Mouse (Mus musculus): ENCODE results near the gene Ttc32. TPM values are rescaled to one million over a fixed set of nuclear protein-coding genes. Genes with fewer than 3 reads are reported as not detected.
"Not testable (repeated sequence)": the region's sequence is repeated elsewhere in the genome, so short reads cannot be mapped to it uniquely, and the experiment has no call there.

The Ttc32 gene
- 1 to 10 TPM; 3.2 to 3.6 TPM for total RNA-seq (2021)

DNA sequence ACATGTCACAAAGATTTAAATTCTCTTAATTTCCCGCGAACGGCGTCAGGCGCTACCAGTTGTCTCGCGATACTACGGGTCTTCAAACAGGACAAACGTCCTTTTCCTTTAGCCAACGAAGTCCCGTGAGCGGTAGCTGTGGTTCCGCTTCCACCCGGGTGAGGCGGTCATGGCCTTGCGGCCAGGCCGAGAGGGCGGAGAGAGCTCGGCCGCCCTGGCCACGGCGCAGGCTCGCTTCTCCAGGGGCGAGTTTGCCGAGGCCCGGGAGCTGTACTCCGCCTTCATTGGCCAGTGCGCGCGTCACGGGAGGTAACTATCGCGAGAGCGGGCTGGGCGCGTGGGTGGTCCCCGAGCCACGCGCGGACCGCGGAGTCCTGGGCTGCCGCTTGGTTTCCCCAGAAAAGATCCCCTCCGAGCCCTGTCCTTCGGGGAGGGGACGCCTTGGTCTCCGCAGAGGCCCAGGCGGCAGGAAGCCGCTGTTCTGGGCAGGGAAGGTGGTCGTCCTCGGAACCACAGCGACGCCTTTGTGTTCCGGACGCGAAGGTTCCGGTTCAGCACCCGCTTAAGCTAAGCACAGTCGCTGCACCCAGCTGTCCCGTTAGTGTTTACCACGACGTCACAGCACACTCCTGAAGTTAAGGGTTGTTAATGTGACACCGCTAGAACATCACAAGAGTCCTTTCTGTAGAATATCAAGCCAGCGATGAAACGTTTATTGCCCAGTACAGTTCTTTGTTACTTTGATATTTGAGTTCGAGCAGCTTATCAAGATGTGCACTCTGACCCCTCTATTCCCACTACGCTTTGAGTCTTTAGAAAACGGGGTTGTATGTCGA is at the start of gene Ttc32:
Gene Ttc32 (plus strand): TSS at position 110 of the 836 bp plus-strand sequence.
- intact Hi-C loops (cut with DNase I), result no loop called here
- peak; percentile 95 for DNase-seq

DNA sequence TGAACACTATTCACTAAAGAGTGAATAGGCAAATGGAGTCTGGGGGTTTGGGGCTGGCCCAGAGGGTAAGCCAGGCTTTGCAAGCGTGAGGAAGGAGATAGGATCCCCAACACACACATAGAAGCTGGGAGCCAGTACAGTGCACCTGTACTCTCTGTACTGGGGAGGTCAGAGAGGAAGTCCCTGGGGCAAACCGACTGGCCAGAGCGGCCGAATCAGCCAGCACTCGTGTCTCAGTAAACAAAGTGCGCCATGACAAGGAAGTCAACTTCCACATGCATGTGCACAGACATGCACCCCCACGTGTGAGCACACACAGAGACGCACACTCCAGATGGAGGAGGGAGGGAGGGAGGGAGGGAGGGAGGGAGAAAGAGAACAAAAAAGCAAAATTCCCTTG is 36.6 kb upstream of the Ttc32 start:
- no peak for DNase-seq
- intact Hi-C loops (cut with DNase I), result loop anchor here (10.0 kb wide), 1 partner anchor 238 kb away; no protein-coding TSS in a partner anchor

DNA sequence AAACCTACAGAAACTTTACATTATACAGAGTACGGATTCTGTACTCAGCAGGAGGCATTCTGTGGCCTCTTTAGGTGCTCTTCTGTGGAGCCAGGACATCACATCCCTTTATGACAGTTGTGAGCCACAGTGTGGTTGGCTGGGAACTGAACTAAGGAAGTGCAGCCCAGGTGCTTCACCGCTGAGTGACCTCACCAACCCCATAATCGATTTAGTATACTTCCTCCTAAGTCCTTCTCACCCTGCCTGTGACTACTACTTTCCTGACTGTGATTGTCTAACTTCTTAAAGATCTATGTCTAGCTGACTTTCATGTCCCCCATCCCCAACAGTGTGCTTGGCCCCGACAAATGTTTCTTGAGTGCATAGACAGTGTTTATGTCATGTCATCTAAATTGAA is 31.5 kb upstream of the Ttc32 start:
- DNase-seq, result no peak

DNA sequence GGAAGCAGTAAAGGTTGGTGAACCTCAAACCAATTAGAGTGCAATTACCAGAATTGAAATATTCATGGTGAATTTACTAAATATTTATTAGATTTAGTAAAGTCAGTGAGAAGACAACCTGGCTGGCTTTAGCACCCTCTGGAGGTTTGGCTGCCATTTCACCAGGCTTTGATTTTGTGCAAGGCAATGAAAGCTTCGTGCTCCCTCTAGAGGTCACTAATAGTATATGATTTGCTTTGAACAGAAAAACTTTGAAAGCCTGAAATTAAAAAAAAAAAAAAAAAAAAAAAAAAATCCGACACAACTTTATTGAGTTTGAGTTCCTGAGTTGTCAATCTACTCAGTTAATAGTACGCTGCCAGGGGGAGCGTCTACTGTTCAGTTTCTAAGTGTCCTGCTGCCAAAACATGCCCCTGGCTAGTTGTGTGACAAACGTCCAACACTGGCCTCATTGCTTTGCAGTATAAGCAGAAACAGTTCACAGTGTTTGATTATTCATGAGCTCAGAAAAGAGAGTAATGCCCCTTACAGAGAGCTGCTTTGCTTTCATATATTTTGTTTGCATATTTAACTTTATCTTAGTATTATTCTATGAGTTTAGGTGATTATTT is 27.7 kb upstream of the Ttc32 start:
- intact Hi-C loops (cut with DNase I), result loop anchor here (5.0 to 10.0 kb wide), 2 partner anchors 115 to 277 kb away; no protein-coding TSS in a partner anchor
- DNase-seq, result peak; percentile 61

More for the DNA sequence above, 31.5 kb upstream of the Ttc32 start:
- intact Hi-C loops (cut with DNase I), result loop anchor here (10.0 kb wide), 1 partner anchor 244 kb away; no protein-coding TSS in a partner anchor

DNA sequence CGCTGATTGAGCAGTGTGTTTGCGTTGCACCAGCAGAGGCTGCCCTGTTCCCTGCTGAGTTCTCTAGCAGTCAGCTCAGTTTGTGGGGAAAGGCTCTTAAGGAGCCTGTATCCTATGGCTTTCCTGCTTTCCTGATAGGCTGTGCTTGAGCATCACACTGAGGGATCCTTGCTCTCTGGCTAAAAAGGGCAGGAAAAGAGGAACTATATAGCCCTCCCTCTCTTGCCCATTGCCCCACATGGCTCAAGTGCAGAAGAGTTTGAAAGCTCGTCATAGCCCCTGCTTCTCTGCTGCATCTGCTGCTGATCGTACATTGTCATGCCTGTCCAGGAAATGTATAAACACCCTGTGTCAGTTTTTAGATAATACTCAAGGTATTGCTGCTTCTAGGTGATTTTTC is 22.7 kb upstream of the Ttc32 start:
- DNase-seq, result no peak
- intact Hi-C loops (cut with DNase I), result loop anchor here (10.0 kb wide), 1 partner anchor 282 kb away; no protein-coding TSS in a partner anchor

DNA sequence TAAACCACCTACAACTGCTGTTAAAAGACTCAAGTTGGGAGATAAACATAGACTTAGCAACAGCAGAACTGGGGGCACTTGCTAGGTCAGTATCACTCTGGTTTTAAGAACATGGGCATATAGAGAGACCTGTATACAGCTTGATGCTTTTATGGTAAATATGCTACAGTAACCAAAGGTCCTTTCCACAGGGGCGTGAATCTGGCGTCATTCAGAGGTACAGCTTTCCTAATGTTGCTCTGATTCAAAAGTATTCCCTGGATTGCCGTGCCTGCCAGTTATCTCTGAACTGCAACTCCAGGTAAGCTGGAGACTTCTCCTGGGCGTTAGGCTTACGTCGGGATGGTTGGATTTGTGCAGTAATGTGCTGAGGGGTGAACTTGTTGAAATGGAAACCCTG is 22.0 kb upstream of the Ttc32 start:
- intact Hi-C loops (cut with DNase I), result loop anchor here (10.0 kb wide), 1 partner anchor 283 kb away; no protein-coding TSS in a partner anchor
- DNase-seq, result no peak

DNA sequence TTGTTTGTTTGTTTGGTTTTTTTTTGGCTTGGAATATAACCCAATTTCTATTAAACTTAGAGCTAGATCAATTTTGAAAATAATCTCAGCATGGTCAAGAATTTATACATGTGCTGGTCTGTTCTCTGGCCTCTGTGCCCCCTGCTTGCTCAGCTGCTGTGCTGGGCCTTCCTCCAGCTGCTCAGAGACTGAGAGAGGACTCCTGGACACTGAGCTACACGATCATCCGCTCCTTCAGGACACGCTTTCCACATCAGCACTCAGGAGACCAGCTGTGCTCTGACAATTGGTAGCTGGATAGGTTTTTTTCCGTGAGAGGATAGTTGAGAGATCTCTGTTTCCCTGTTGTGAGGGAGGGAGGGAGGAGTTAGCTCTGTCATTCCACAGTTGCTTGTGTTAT is 19.5 kb upstream of the Ttc32 start:
- no peak for DNase-seq
- intact Hi-C loops (cut with DNase I), result no loop called here

DNA sequence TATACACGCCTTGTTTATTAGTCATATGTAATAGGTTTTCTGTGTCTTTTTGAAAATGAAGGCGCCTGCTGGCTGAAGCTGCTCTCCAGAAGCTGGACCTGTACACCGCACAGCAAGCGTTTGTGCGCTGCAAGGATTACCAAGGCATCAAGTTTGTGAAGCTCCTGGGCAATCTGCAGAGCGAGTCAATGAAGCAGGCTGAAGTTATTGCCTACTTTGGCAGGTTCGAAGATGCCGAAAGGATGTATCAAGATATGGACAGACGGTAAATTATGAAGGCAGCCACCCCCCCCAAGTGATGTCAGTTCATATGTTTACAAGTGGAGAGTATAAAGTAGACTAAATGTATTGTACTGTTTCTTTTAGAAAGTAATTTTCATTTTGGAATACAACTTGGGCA is 13.4 kb upstream of the Ttc32 start:
- DNase-seq, result no peak
- intact Hi-C loops (cut with DNase I), result no loop called here

DNA sequence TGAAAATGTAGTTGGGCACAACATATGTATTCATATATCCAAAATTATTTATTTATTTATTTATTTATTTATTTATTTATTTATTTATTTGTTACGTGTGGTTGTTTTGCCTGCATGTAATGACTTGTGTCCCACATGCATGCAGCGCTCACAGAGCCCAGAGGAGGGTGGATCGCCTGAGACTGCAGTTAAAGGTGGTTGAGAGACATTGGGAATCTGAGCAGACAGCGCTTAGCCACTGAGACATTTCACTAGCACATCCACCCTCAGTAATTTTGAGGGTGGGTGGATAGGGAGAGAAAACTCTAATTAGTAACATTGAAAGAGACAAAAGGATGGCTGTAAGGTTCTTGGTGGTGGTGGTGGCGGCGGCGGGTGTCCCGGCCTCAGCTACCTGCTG is 9.4 kb upstream of the Ttc32 start:
- intact Hi-C loops (cut with DNase I), result no loop called here

DNA sequence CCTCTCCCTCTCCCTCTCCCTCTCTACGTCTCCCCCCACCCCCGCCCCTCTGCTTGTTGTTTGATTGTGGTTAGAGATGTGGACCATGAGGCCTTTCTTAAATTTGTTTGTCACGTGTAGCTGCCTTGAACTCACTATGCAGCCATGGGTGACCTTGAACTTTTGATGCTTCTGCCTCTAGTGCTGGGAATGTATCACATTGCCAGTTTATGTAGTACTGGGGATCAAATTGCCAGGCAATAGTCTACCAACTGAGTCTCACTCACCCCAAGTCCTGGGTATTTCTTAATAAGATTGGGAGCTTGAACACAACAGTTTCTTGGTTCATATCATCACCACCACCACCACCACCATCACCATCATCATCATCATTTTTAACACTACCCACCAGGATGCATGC is 8.8 kb upstream of the Ttc32 start:
- DNase-seq, result no peak
- intact Hi-C loops (cut with DNase I), result no loop called here

More for the DNA sequence above, 9.4 kb upstream of the Ttc32 start:
- no peak for DNase-seq

DNA sequence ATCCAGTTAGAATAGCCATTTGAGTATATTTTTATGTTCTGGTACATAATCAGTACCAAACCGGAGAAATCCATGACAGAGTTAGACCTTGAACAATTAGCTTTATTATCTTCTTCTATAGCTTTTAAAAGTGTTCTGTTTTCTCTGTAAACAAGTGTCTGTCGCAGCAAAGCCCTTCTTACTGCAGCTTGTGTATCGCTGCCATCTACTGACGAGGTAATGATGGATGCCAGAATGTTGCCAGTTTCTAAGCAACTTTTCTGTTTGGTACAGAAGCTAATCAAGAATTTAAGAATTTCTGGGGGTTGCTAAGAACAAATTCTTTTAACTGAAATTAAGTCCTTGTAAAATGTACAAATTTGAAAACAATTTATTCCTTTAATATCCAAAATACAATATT is 6.8 kb upstream of the Ttc32 start:
- intact Hi-C loops (cut with DNase I), result no loop called here
- no peak for DNase-seq

DNA sequence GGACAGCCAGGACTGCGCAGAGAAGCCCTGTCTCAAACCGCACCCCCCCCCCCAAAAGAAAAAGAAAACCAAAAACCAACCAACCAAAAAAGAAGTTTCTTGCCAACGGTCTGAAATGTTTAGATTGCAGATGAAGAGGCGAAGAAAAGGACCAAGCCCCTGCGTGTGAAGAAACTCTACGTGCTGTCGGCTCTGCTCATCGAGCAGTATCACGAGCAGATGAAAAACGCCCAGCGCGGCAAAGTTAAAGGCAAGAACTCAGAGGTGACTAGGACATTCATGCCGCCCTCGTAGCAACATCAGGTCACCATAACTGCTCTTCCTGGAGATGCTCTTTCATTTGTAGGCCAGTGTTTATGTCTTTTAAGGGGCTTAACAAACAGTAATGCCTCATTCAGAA is 5.7 kb upstream of the Ttc32 start:
- intact Hi-C loops (cut with DNase I), result no loop called here
- no peak for DNase-seq

DNA sequence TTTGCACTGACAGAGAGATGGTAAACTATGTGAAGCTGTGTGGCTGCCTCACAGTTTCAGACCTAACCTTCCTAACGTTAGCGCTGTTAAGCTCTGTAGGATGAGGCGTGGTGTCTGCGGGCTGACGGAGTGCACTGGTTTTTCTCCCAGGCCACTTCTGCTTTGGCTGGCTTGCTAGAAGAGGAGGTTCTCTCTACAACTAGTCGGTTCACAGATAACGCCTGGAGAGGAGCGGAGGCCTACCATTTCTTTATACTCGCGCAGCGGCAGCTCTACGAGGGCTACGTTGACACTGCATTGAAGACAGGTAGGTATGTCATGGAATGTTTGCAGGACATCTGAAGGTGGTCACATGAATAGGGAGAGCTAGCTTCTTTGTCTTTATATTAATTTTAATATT is 5.1 kb upstream of the Ttc32 start:
- no peak for DNase-seq
- intact Hi-C loops (cut with DNase I), result no loop called here

DNA sequence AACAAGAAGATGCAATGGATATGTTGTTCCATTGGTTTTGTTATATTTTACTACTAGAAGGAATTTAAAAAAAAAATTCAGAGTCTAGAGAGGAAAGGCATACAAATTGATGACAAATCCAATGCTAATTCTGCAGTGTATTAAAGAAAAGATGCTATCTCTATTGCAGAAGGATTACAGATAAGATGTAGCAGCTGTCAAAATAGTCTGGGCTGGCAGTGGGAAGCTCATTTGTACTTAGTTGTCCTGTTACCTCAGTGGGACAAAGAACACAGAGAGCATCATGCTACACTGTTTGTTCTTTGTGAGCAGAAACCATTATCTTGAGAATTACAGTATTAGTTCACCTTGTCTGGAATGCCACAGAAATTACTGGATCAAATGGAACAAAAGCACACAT is 3.0 kb upstream of the Ttc32 start:
- intact Hi-C loops (cut with DNase I), result no loop called here
- DNase-seq, result no peak

DNA sequence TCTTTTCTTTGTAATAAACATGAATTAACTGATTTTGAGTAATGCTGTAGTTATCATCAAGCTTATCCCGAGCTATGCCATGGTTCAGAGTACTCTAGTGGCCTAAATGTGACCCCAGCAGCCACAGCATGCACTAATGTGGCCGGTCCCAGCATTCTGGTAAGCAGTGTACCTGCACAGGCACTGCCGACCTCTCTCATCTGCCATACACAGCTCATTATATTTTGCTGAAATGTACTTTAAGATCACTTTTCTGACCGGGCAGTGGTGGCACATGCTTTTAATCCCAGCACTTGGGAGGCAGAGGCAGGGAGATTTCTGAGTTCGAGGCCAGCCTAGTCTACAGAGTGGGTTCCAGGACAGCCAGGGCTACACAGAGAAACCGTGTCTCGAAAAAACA is 981 bp upstream of the Ttc32 start:
- intact Hi-C loops (cut with DNase I); DNase-seq: not testable (repeated sequence)

DNA sequence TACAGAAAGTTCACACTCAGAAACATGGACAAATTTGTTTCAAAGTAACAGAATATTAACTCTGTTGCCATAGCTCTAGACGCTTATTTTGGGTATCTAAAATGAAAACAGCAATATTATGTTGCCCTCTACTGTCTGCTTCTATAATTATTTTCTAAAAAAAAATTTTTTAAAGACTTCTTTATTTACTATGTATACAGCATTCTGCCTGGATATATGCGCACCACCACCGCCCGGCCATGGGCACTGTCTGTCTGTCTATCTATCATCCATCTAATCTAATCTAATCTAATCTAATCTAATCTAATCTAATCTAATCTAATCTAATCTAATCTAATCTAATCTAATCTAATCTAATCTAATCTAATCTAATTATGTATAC is 300 bp upstream of the Ttc32 start:
- intact Hi-C loops (cut with DNase I), result no loop called here
- DNase-seq, result no peak

DNA sequence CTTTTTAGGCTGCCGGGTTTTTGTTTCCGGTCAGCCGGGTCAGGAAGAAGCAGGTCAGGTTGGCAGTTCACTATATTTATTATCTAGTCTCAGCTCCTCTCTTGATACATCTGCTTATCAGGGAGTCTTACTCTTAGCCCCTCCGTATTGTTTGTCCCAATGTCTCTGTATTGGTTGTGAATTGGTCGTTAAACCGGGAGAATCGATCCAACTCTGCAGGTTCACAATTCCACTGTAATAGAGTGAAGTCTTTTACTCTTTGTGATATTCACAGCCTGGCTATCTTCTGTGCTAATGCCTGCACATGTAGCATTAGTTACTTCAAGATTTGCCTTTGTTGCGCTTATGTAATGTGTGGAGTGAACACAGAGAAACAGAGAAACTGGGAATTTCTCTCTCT is 1.4 kb downstream of the Ttc32 start:
- no peak for DNase-seq
- intact Hi-C loops (cut with DNase I), result no loop called here

DNA sequence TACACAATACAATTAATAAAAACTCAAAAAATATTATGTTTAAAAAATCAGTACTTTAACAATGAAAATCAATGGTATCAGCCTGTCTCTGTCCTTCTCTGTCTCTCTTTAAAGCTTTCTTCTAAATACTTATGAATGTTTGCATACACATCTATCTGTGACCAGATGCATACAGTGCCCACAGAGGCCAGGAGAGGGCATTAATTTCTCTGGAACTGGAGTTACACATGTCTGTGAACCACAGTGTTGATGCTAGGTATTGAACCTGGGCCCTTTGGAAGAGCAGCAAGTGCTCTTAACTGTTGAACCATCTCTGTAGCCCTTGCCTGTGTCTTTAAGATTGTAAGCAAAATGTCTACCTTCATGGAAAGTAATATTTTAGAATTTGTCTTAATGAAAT is 3.3 kb downstream of the Ttc32 start:
- intact Hi-C loops (cut with DNase I), result no loop called here
- no peak for DNase-seq

DNA sequence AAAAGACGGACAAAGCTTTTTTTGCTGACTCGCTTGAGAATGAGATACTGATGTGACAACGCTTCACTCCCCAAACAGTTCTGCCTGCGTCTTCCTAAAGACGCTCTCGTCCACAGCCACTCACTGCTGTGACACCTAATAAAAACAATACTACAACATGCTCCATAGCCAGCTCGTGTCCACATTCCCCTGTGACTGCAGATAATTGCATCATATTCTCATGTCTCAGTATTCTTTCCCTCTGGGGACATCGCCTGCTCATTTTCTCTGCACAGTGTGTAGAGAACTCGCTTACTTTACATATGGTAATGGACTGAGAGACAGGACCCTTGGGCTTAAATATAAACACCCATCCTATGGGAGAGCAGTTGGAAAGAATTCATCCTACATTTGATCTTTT is 6.6 kb downstream of the Ttc32 start:
- DNase-seq, result no peak
- intact Hi-C loops (cut with DNase I), result no loop called here

DNA sequence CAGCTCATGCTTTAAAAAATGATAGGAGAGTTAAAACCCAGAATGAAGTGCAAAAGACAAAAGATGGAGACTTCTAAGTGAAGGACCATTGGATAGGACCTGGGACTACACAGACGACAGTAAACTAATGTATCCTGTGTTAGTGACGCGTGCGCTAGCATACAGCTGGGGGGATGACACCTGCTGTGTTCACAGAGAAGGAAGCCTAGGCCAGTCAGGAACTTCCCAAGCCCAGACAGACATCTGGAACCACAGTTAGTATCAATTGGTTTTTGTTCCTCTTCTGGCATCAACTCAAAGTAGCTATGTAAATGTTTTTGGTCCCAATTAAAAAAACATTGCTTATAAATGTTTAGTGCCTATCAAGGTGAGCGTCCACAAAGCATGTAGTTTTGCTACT is 10.4 kb downstream of the Ttc32 start:
- intact Hi-C loops (cut with DNase I), result no loop called here
- DNase-seq, result no peak

DNA sequence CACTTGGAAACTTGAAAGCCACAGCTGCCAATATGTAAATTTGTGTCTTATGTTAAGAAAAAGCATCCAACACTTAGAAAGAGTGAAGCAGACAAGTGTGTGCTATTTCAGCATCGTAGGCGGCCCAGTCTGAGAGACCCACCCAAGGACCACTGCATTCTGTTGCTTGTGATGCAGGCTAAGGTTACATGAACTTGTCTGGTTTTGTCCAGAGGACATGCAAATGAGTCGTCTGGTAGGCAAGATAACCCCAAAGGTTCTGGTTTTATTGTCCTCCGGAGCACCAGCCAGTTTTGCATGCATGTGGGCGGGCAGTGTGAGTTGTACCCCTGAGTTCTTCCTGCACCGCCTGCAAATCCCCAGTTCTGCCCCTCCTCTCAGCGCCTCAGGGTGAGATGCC is 10.9 kb downstream of the Ttc32 start:
- DNase-seq, result no peak
- intact Hi-C loops (cut with DNase I), result no loop called here

DNA sequence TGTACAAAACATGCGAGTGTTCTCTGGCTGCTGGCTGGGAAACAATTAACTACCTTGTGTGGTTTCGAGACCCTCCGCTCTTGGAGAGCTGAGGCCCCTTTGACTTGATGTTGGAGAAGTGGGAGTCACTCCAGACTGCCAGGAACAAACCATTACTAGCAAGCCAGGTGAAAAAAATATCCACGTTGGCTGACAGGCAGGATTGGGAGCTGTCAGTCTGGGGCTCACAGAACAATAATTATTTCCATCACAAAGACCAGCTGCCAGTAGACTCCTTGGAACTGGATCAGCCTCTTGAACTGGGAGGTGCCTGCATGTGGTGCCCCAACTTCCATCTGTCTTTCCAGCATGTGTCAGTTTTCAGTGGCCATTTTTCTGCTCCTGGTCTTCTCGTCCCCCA is 12.5 kb downstream of the Ttc32 start:
- intact Hi-C loops (cut with DNase I), result no loop called here
- DNase-seq, result no peak

Measured in left cerebral cortex, postnatal 4 days (tissue).